Mouse (Mus musculus) erythroblast, embryonic 14.5 days (primary cell): ENCODE data around the gene Tbata.

Experiments used
- GATA1 ChIP-seq: IDR thresholded peaks from 2 replicates; pipeline ENCODE4 v1.6.1; 2012; ENCODE audit warnings: low read length, inconsistent platforms, mixed read lengths
- TAL1 ChIP-seq: IDR thresholded peaks from 3 replicates; pipeline ENCODE4 v1.6.1; 2012; ENCODE audit warnings: low read length, inconsistent platforms, mixed read lengths

DNA sequence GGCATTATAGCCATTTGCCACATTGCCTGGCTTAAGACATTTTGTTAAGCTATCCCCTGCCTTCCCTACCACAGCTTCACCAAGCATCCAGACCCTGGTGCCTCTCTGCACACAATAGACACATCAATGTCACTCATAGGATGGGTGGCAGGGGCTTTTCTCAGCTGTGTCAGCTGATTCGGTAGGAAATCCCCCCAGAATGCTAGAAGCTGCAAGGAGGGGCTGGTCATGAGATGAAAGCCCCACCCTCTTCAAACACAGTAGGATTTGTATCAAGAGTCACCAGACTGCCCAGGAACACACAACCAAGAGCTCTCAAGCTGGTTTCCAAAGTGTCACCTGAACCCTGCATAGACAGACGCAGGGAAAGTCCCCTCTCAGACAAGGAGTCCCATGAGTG is 3.4 kb upstream of the Tbata start:
- TF ChIP-seq TAL1 (no peak), GATA1 (no peak)
